Mouse (Mus musculus) frontal cortex, postnatal 25 days (tissue): ENCODE results near the gene Fxyd3.

ENCODE experiments used
- DNase-seq, 2 experiments: peaks; one replicate each; pipeline ENCODE4 v3.0.0; 2022; ENCODE audit warnings: low spot score in 2 of 2

Gene Fxyd3

GRCm38 (mm10) chr7:31098697-31099611, 22.4 kb upstream of the Fxyd3 start:
- DNase-seq: no peak

GRCm38 (mm10) chr7:31097583-31098248, 21.2 kb upstream of the Fxyd3 start:
- DNase-seq: peak; percentile 87 to 93

- DNase-seq: no peak
Observed at GRCm38 (mm10) chr7:31096892-31097564, 20.5 kb upstream of the Fxyd3 start.

- DNase-seq: no peak
Observed at GRCm38 (mm10) chr7:31094774-31095501, 18.4 kb upstream of the Fxyd3 start.

GRCm38 (mm10) chr7:31089721-31090120, 13.2 kb upstream of the Fxyd3 start:
- no peak for DNase-seq

GRCm38 (mm10) chr7:31088206-31088605, 11.7 kb upstream of the Fxyd3 start:
- no peak for DNase-seq

GRCm38 (mm10) chr7:31087262-31087661, 10.8 kb upstream of the Fxyd3 start:
- DNase-seq: no peak

- DNase-seq: no peak
Observed at GRCm38 (mm10) chr7:31086175-31086755, 9.8 kb upstream of the Fxyd3 start.

- DNase-seq: no peak
Observed at GRCm38 (mm10) chr7:31085171-31085570, 8.7 kb upstream of the Fxyd3 start.

GRCm38 (mm10) chr7:31084140-31084539, 7.6 kb upstream of the Fxyd3 start:
- no peak for DNase-seq

GRCm38 (mm10) chr7:31082831-31083588, 6.5 kb upstream of the Fxyd3 start:
- DNase-seq: no peak

- DNase-seq: no peak
Observed at GRCm38 (mm10) chr7:31082106-31082505, 5.6 kb upstream of the Fxyd3 start.

- DNase-seq: no peak
Observed at GRCm38 (mm10) chr7:31081106-31081505, 4.6 kb upstream of the Fxyd3 start.

GRCm38 (mm10) chr7:31080611-31081010, 4.1 kb upstream of the Fxyd3 start:
- no peak for DNase-seq

GRCm38 (mm10) chr7:31079670-31080069, 3.2 kb upstream of the Fxyd3 start:
- no peak for DNase-seq

- DNase-seq: peak in 1 of 2 experiments; percentile 55
Observed at GRCm38 (mm10) chr7:31077885-31078445, 1.5 kb upstream of the Fxyd3 start.

- DNase-seq: no peak
Observed at GRCm38 (mm10) chr7:31077470-31077869, 966 bp upstream of the Fxyd3 start.

GRCm38 (mm10) chr7:31074713-31075069, 1.8 kb downstream of the Fxyd3 start:
- no peak for DNase-seq

- no peak for DNase-seq
Observed at GRCm38 (mm10) chr7:31074061-31074712, 2.3 kb downstream of the Fxyd3 start.

GRCm38 (mm10) chr7:31073546-31073945, 3.0 kb downstream of the Fxyd3 start:
- no peak for DNase-seq
